In the genomic region with DNA sequence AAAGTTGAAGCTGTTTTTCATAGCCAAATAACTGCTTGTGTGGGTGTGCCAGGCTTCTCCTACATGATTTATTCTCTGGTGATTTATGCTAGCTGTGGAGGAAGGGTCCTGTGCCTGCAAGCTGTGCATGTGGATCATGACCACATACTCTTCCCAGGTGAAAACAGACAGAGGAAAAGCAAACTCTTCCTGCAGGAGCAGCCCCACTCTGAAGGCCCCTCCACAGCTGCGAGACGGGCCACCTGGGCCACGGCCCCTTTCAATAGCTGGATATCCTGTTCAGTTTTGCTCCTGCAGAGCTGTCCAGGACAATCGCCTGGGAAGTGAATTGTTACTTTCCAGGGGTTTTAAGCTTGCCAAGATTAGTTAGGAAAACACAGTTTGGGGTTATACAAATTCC, we compare ENCODE assay signal across 9 mouse cellular contexts.
A peak's percentile ranks its signal among the peaks of the same experiment; 100 is the strongest.
DNase-seq lines count a peak whose midpoint lies in the region; ATAC-seq and TF ChIP-seq lines count a peak whose summit lies in the region.
"Had no signal": no experiment of that assay in that cellular context is flagged by ENCODE, and none has a peak within 500 bp of the region (broad histone marks: within the 10 kb centered on the region; RNA-seq: fewer than 3 reads in every experiment).

No protein-coding gene starts in this region.

- ATAC-seq in kidney, postnatal 0 days (replicated peaks; ENCODE audit: low FRiP score, low read depth) = no peak
- no peak for ATAC-seq in monocyte, adult 5-6 weeks (replicated peaks; ENCODE audit: insufficient number of reproducible peaks, low FRiP score, low TSS enrichment, poor library complexity, severe bottlenecking)
- no peak for ATAC-seq in erythroid progenitor cell, adult 5-6 weeks (replicated peaks; ENCODE audit: low FRiP score, poor library complexity, severe bottlenecking)

- H3K79me2 ChIP-seq in heart, adult 2 months (replicated peaks; ENCODE audit: control insufficient read depth, insufficient read depth, low read length) = no peaks in the 10 kb centered on the region

- peak; percentile 52; the same call in 1 of the 2 replicates for TF ChIP-seq EP300 in heart, adult 2 months (IDR thresholded peaks at IDR 0.05; ENCODE audit: insufficient read depth, low read depth, low read length)

- H3K9me3 ChIP-seq in kidney, postnatal 0 days (replicated peaks; ENCODE audit: low read length) = no peaks in the 10 kb centered on the region
- H3K9me3 ChIP-seq: liver, embryonic 13.5 days had no signal

- peak overlapping the region; percentile 57 for H3K27ac ChIP-seq in heart, adult 2 months
- no peak overlapping the region for H3K27ac ChIP-seq in kidney, postnatal 0 days
- H3K27ac ChIP-seq: liver, embryonic 13.5 days had no signal

- no peak overlapping the region for H3K4me2 ChIP-seq in kidney, postnatal 0 days (ENCODE audit: low read length)
- H3K4me2 ChIP-seq: liver, embryonic 13.5 days had no signal

- intact Hi-C loops in heart, adult 2 months (cut with DNase I) = loop anchor here (10.0 kb wide), 1 partner anchor 786 kb away; no protein-coding TSS in a partner anchor

- WGBS in heart, adult 2 months = 47% methylated on average over 4 of the region's 4 CpGs
- WGBS in kidney, postnatal 0 days = 11% methylated on average over 4 of the region's 4 CpGs

- TF ChIP-seq CTCF in heart, adult 2 months (IDR thresholded peaks at IDR 0.05) = no peak
- no peak for TF ChIP-seq CTCF in kidney, postnatal 0 days (IDR thresholded peaks at IDR 0.05; ENCODE audit: low read depth)

- H3K4me3 ChIP-seq in heart, adult 2 months = no peak overlapping the region
- no peak overlapping the region for H3K4me3 ChIP-seq in kidney, postnatal 0 days (replicated peaks; ENCODE audit: low read depth, low read length)
- H3K4me3 ChIP-seq: erythroblast, embryonic 14.5 days; liver, embryonic 13.5 days had no signal

- H3K27me3 ChIP-seq in heart, adult 2 months (ENCODE audit: control insufficient read depth, insufficient read depth, low read length) = no peaks in the 10 kb centered on the region
- no peaks in the 10 kb centered on the region for H3K27me3 ChIP-seq in kidney, postnatal 0 days (ENCODE audit: insufficient read depth, low read length)
- H3K27me3 ChIP-seq: liver, embryonic 13.5 days had no signal

- H3K9ac ChIP-seq in heart, adult 2 months (ENCODE audit: low read depth, low read length) = no peak overlapping the region
- H3K9ac ChIP-seq in kidney, postnatal 0 days (ENCODE audit: low read depth, low read length) = no peak overlapping the region
- H3K9ac ChIP-seq: liver, embryonic 13.5 days had no signal

- peaks cover 7% of the 10 kb centered on the region for H3K4me1 ChIP-seq in heart, adult 2 months (ENCODE audit: control insufficient read depth, insufficient read depth, low read length)
- no peaks in the 10 kb centered on the region for H3K4me1 ChIP-seq in kidney, postnatal 0 days (replicated peaks; ENCODE audit: insufficient read depth, low read length)
- H3K4me1 ChIP-seq: liver, embryonic 13.5 days had no signal

- peaks cover 4% of the 10 kb centered on the region; the same call in 1 of the 2 replicates for H3K36me3 ChIP-seq in heart, adult 2 months (ENCODE audit: control insufficient read depth, insufficient read depth, low read length)
- H3K36me3 ChIP-seq in kidney, postnatal 0 days (ENCODE audit: insufficient read depth, low read length) = no peaks in the 10 kb centered on the region
- H3K36me3 ChIP-seq: liver, embryonic 13.5 days had no signal

- no peak for TF ChIP-seq POLR2A in heart, adult 2 months (IDR thresholded peaks at IDR 0.05; ENCODE audit: insufficient read depth, low read depth, low read length)

- DNase-seq in 3T3-L1 (ENCODE audit: low read depth, low spot score) = peak; percentile 6
- peak; percentile 31 for DNase-seq in adrenal gland, postnatal 10 days
- peak; percentile 47 to 66 for DNase-seq in heart, adult 2 months
- DNase-seq in kidney, postnatal 0 days (ENCODE audit: low spot score) = peak; percentile 82
- no peak for DNase-seq in Muller cell, postnatal 12 days (ENCODE audit: inconsistent ontology term)
- DNase-seq: liver, embryonic 13.5 days had no signal
